Mouse (Mus musculus) gastrocnemius, adult 2 months (tissue): Measurements from ENCODE around the gene Mtnr1a. TPM values are rescaled to one million over a fixed set of nuclear protein-coding genes. Genes with fewer than 3 reads are reported as not detected.

ENCODE experiments used
- DNase-seq: peaks from one replicate; pipeline ENCODE4 v3.0.0; 2022
- H3K27ac ChIP-seq: fragments of 200-600 bp; 2 replicates; pipeline ENCODE4 v1.8.1; 2022; ENCODE audit warnings: mild to moderate bottlenecking
- H3K4me3 ChIP-seq: fragments of 200-600 bp; 2 replicates; pipeline ENCODE4 v1.8.1; 2022; ENCODE audit warnings: mild to moderate bottlenecking, moderate library complexity
- CTCF ChIP-seq: fragments of 200-600 bp; IDR thresholded peaks from 2 replicates; pipeline ENCODE4 v1.8.1; 2022; ENCODE audit warnings: antibody characterized with exemption, mild to moderate bottlenecking, moderate library complexity
- intact Hi-C: fragments of 180-260 bp; cut with DNase I; formaldehyde crosslinking; loops from one replicate; pipeline ENCODE4 v1.15.1; 2025
- total RNA-seq, 2 experiments: library from RNA; stranded (reverse); gene quantifications; 2 replicates each; pipeline ENCODE4 v1.2.3; 2021

Gene Mtnr1a
- total RNA-seq, 2 experiments from 2014 or later: not detected

DNA sequence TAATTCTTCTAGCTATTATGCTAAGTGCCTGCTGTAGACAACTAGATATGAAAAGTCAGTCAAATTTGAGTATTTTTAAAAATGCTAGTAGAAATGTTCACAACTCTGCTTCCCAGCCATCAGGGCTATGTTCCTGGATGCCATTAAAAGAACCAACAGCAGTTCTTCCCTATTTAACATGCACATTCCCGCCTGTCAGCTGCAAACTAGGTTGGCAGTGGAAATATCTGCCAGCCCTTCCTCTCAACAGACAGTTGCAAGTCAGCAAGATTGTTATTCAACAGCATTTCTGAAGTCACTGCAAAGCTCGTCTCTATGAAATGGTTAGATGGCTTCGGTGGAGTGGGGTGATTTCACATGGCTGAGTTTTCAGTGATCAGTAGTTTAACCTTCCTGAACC is 48.7 kb downstream of the Mtnr1a start:
- H3K4me3 ChIP-seq: no peak overlapping the region
- no peak overlapping the region for H3K27ac ChIP-seq
- intact Hi-C loops: no loop called here
- DNase-seq: no peak
- TF ChIP-seq CTCF: no peak

GRCm38 (mm10) chr8:45125680-45126079 is 56.7 kb downstream of the Mtnr1a start:
- intact Hi-C loops: no loop called here
- no peak for DNase-seq
- no peak overlapping the region for H3K4me3 ChIP-seq
- no peak for TF ChIP-seq CTCF
- no peak overlapping the region for H3K27ac ChIP-seq

Other genes with a start within 250 kb of the Mtnr1a start
- 1 to 10 TPM; 2.6 to 4.5 TPM for gene Fat1, start 133.7 kb upstream of the Mtnr1a start, total RNA-seq
- gene F11, start 192.9 kb downstream of the Mtnr1a start, total RNA-seq: not detected
- gene Klkb1, start 225.7 kb downstream of the Mtnr1a start, total RNA-seq: not detected
- not detected for gene Gm45753, start 239.3 kb downstream of the Mtnr1a start, total RNA-seq